Mouse (Mus musculus) heart, adult 9 months (tissue): ENCODE measurements around the gene Vps35l.

Source experiments
- DNase-seq, 2 experiments: peaks; one replicate each; pipeline ENCODE4 v3.0.0; 2022; ENCODE audit warnings: low spot score in 2 of 2

The Vps35l gene

DNA sequence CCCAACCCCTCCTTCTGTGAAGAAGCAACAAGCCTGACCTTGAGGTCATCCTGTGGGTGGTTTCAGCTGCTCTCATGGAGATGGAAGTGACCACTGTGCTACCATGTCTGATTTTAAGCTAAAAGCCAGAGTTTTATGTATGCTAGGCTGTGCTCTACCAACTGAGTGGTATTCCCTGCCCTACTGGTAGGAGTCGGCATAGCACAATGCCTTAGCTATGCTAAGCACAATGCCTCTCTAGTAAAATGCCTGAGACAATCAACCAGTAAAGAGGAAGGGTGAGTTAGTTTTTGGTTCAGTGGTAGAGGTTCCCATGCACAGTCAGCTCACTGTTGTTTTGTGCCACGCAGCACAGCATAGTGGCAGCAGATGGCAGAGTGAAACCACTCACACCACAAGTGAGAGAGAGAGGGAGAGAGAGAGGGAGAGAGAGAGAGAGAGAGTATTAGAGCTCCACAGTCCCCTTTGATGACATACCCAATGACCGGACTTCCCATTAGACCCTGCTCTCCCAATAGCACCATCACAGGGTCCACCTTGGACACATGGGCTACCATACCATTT lies 139.5 kb downstream of the Vps35l start:
- DNase-seq, result no peak

DNA sequence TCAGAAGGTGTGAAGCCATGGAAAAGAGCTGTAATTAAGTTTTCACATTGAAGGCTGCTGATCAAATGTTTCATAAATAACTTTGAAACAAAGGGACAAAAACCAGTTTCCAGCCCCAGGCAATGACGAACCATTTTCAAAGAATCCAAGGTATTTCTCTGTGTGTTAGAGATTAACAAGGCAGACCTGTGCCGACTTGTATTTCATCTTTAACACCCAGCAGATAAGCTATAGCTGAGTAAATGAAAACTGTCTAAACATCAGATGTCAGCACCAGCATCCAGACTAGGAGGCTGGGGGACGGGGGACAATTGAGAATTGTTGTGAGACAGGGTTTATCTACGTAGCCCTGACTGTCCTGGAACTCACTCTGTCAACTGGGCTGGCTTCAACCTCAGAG lies 143.9 kb downstream of the Vps35l start:
- no peak for DNase-seq

DNA sequence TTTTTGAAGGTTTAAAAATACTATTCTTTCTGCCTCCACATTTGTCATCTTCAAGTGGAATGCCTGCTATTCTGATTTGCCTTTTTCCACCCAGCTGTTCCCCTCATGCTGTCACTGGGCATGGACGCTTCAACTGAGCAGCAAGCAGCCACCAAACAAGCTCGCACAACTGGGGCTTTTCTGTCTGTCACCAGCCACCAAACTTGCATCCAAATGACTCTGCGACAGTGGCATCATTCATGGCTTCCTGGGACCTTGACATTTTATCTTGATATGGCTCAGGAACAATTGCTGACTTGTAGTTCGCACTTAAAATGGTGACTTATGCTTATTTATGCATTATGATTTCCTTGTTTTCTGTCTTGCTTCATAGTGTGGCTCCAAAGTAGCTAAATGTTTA lies 144.9 kb downstream of the Vps35l start:
- no peak for DNase-seq

DNA sequence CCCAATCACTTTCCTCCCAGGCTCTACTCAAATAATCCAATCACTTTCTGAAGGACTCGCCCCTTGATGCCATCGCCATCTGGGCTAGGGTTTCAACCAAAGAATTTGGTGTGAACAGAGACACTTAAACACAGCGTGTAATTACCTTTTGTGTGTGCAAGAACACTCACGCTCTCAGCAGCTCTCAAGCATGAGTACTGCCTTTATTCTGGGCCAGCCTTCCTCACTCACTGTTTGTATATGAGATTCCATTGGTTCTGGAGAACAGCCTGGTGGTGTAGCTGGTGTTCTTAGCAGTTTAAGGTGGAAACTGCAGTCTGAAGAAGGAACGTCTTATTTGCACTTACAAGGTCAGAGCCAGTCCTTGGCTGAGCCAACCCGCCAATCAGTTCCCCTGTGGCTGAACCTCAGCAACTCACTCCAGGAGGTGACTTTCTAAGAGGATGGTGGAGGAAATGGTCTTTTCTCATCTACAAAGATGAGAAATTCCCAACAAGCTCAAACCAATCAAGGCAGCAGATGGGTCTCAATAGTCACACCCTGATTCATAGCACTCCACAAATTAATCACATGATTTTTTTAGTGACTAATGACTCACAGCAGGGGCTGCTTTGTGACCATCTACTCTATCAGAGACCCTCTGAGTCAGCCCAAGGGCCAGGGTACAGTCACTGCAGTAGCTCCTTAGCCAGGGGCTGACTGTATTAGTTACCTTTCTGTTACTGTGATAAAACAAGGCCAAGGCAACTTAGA lies 147.5 kb downstream of the Vps35l start:
- no peak for DNase-seq

DNA sequence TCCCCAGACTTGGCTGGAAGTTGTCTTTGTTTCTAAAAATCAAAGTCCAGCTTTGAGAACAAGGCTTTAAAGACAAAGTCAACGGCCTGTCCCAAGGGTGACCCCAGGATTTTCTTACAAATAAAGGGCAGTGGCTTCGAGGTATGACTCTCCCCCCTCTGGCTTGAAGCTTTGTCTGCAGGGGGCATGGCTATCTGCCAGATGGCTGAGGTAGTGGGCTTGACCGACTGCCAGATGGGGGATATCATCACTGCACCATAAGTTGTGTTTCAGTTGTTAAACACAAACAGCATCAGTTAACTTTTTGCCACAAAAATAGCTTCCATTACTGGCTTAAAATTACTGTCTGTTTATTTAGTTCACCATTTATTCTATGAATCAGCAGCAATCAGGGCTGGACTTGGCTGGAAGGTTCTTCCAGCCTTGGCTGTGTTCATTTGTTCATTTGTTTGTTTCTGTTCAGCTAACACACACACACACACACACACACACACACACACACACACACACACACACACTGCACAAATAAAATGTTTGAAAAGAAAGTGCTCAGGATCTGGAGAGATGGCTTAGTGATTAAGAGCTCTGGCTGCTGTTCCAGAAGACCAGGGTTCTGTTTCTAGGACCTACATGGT lies 149.1 kb downstream of the Vps35l start:
- DNase-seq, result no peak
